Mouse (Mus musculus) forebrain, embryonic 14.5 days (tissue): ENCODE measurements around the gene Slc24a4. TPM values are rescaled to one million over a fixed set of nuclear protein-coding genes. Genes with fewer than 3 reads are reported as not detected.

ENCODE experiments used
- ATAC-seq: fragments of 200-750 bp; cut with Nextera tagmentation; 2 replicates; pipeline ENCODE4 v1.8.0; 2017; ENCODE audit warnings: mild to moderate bottlenecking, moderate library complexity
- DNase-seq: peaks from one replicate; pipeline ENCODE4 v3.0.0-alpha.2; 2015; ENCODE audit warnings: low spot score
- H3K27ac ChIP-seq: fragments of 300-500 bp; sonication (generic); 2 replicates; pipeline ENCODE4 v1.5.1; 2014; ENCODE audit warnings: low read depth, mild to moderate bottlenecking, control low read depth, low read length, moderate library complexity
- H3K27me3 ChIP-seq: fragments of 300-500 bp; sonication (generic); replicated peaks from 2 replicates; pipeline ENCODE4 v1.6.1; 2014; ENCODE audit warnings: low read length, control low read depth, mixed read lengths; ENCODE audit not compliant: control insufficient read depth, insufficient read depth
- H3K36me3 ChIP-seq: fragments of 300-500 bp; sonication (generic); 2 replicates; pipeline ENCODE4 v1.6.1; 2014; ENCODE audit warnings: low read length, control low read depth; ENCODE audit not compliant: control insufficient read depth, insufficient read depth
- H3K4me1 ChIP-seq: fragments of 300-500 bp; sonication (generic); 2 replicates; pipeline ENCODE4 v1.6.1; 2014; ENCODE audit warnings: antibody characterized with exemption, low read length, control low read depth; ENCODE audit not compliant: control insufficient read depth, insufficient read depth
- H3K4me2 ChIP-seq: fragments of 300-500 bp; sonication (generic); 2 replicates; pipeline ENCODE4 v1.6.1; 2014; ENCODE audit warnings: mild to moderate bottlenecking, control low read depth, low read length
- H3K4me3 ChIP-seq: fragments of 300-500 bp; sonication (generic); 2 replicates; pipeline ENCODE4 v1.5.1; 2014; ENCODE audit warnings: low read depth, low read length, control low read depth
- H3K9ac ChIP-seq: fragments of 300-500 bp; sonication (generic); 2 replicates; pipeline ENCODE4 v1.6.1; 2014; ENCODE audit warnings: mild to moderate bottlenecking, low read length, control low read depth, moderate library complexity
- H3K9me3 ChIP-seq: fragments of 300-500 bp; sonication (generic); replicated peaks from 2 replicates; pipeline ENCODE4 v1.6.1; 2016; ENCODE audit warnings: low read length, control low read depth, mixed read lengths; ENCODE audit not compliant: control insufficient read depth
- WGBS: fragments of 180-500 bp; shearing (Covaris S2); extraction: QIAGEN DNeasy Blood & Tissue Kit; methylation state at CpG from one replicate; pipeline ENCODE4 v1.1.7; 2014; 5-methylcytosine and 5-hydroxymethylcytosine counted together
- polyA plus RNA-seq: library from polyadenylated mRNA; unstranded; fragments of >200 nt; fragmentation: Nextera tagmentation; extraction: Ambion mirVana; gene quantifications from 2 replicates; pipeline ENCODE4 v1.2.1, GENCODE M21; 2014

The Slc24a4 gene
- polyA plus RNA-seq, 1 experiment from 2014 or later = 0.74 TPM

- Histone ChIP-seq H3K27ac (no peak overlapping the region), H3K4me2 (no peak overlapping the region), H3K4me1 (peaks cover 11% of the 10 kb centered on the region), H3K9ac (no peak overlapping the region), H3K27me3 (no peaks in the 10 kb centered on the region), H3K4me3 (no peak overlapping the region), H3K36me3 (no peaks in the 10 kb centered on the region), H3K9me3 (no peaks in the 10 kb centered on the region)
- WGBS = 91% methylated on average over 6 of the region's 6 CpGs
- no peak for ATAC-seq
- no peak for DNase-seq
Measured at GRCm38 (mm10) chr12:102248104-102248503, 119.6 kb downstream of the Slc24a4 start.

DNA sequence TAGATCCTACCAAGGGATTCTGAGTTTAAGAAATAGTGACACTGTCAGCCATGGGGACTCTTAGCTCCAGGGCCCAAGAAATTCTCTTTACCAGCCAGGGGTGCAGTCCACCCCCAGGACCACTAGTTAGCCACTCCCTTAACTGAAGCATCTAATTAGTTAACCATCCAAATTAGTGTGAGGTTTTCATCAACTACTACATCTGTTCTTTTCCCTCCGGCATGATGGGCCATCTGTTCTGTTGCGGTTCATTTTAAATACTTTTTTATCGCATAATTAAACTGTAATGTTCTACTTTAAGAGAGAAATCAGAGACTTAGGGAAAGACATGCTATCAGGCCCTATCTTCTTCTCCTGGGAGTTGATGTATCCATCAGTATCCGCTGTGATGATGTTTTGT is 121.8 kb downstream of the Slc24a4 start:
- Histone ChIP-seq H3K27ac (peak overlapping the region; percentile 66; the same call in 1 of the 2 replicates), H3K4me2 (no peak overlapping the region), H3K36me3 (no peaks in the 10 kb centered on the region), H3K9me3 (no peaks in the 10 kb centered on the region), H3K27me3 (no peaks in the 10 kb centered on the region), H3K4me3 (no peak overlapping the region), H3K9ac (no peak overlapping the region), H3K4me1 (peaks cover 11% of the 10 kb centered on the region)
- peak; percentile 58; the same call in 1 of the 2 replicates for ATAC-seq
- 72% methylated on average over 4 of the region's 4 CpGs for WGBS
- peak; percentile 64 for DNase-seq

DNA sequence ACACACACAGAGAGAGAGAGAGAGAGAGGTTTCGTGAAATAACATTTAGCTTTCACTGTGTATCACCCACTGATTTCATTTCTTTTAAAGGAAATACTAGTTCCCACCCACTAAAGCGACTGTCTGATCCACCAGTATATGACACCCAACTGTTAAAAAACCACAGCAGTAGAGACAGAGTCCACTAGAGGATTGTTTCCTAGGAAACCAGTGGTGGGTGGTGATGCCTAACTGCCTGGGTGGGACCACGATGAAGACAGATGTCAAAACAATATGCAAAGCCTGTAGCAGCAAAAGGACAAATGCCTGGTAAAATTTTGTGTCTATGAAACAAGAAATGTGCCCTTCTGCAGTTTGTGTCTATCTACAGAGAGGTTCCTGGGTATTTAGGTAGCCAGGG is 122.5 kb downstream of the Slc24a4 start:
- WGBS = 73% methylated on average over 3 of the region's 3 CpGs
- Histone ChIP-seq H3K4me1 (peaks cover 11% of the 10 kb centered on the region), H3K4me2 (no peak overlapping the region), H3K9me3 (no peaks in the 10 kb centered on the region), H3K4me3 (no peak overlapping the region), H3K9ac (no peak overlapping the region), H3K27me3 (no peaks in the 10 kb centered on the region), H3K27ac (peak overlapping the region; percentile 66; the same call in 1 of the 2 replicates), H3K36me3 (no peaks in the 10 kb centered on the region)
- no peak for ATAC-seq
- DNase-seq = peak; percentile 22

- H3K4me2 ChIP-seq = no peak overlapping the region
- H3K4me1 ChIP-seq = peaks cover 11% of the 10 kb centered on the region
- H3K4me3 ChIP-seq = no peak overlapping the region
- no peak for ATAC-seq
- H3K9ac ChIP-seq = no peak overlapping the region
- H3K9me3 ChIP-seq = no peaks in the 10 kb centered on the region
- 69% methylated on average over 3 of the region's 3 CpGs for WGBS
- DNase-seq = peak; percentile 11
- H3K36me3 ChIP-seq = no peaks in the 10 kb centered on the region
- H3K27me3 ChIP-seq = no peaks in the 10 kb centered on the region
- H3K27ac ChIP-seq = no peak overlapping the region
Measured at GRCm38 (mm10) chr12:102251985-102252384, 123.5 kb downstream of the Slc24a4 start.

GRCm38 (mm10) chr12:102252525-102252924 is 124.0 kb downstream of the Slc24a4 start:
- ATAC-seq = no peak
- H3K9me3 ChIP-seq = no peaks in the 10 kb centered on the region
- no peak overlapping the region for H3K4me2 ChIP-seq
- H3K4me1 ChIP-seq = peaks cover 11% of the 10 kb centered on the region
- H3K9ac ChIP-seq = no peak overlapping the region
- H3K27ac ChIP-seq = no peak overlapping the region
- no peak overlapping the region for H3K4me3 ChIP-seq
- 86% methylated on average over 1 of the region's 1 CpGs for WGBS
- no peak for DNase-seq
- no peaks in the 10 kb centered on the region for H3K27me3 ChIP-seq
- H3K36me3 ChIP-seq = no peaks in the 10 kb centered on the region

DNA sequence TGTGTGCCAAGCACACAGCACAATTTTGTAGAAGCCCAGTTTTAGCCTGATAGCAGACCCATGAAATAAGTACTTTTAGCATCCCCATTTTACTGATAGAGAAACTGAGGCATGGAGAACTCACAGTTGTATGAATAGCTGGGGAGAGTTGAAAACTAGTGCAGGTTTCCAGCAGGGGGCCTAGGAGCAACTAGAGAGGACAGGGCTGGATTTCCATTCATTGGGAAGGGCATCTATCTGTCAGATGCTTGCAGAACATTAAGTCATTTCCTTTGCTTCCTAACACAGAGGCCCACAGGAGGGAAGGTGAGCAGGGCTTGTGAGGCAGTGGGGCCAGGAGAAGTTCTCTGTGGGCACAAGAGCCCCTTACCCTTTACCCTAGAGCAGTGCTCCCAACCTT is 126.5 kb downstream of the Slc24a4 start:
- Histone ChIP-seq H3K27me3 (no peaks in the 10 kb centered on the region), H3K36me3 (no peaks in the 10 kb centered on the region), H3K4me3 (no peak overlapping the region), H3K4me2 (no peak overlapping the region), H3K9ac (no peak overlapping the region), H3K4me1 (peaks cover 8% of the 10 kb centered on the region), H3K9me3 (no peaks in the 10 kb centered on the region), H3K27ac (no peak overlapping the region)
- DNase-seq = no peak
- no peak for ATAC-seq

GRCm38 (mm10) chr12:102258522-102259112 is 130.1 kb downstream of the Slc24a4 start:
- H3K4me3 ChIP-seq = no peak overlapping the region
- H3K9ac ChIP-seq = no peak overlapping the region
- H3K9me3 ChIP-seq = no peaks in the 10 kb centered on the region
- H3K27me3 ChIP-seq = no peaks in the 10 kb centered on the region
- no peaks in the 10 kb centered on the region for H3K36me3 ChIP-seq
- no peak overlapping the region for H3K27ac ChIP-seq
- H3K4me1 ChIP-seq = no peaks in the 10 kb centered on the region
- H3K4me2 ChIP-seq = no peak overlapping the region
- WGBS = 80% methylated on average over 3 of the region's 3 CpGs
- no peak for ATAC-seq
- DNase-seq = peak; percentile 17

- H3K36me3 ChIP-seq = no peaks in the 10 kb centered on the region
- no peak overlapping the region for H3K27ac ChIP-seq
- no peak for DNase-seq
- WGBS = 73% methylated on average over 8 of the region's 8 CpGs
- H3K27me3 ChIP-seq = no peaks in the 10 kb centered on the region
- no peak overlapping the region for H3K9ac ChIP-seq
- no peaks in the 10 kb centered on the region for H3K9me3 ChIP-seq
- ATAC-seq = no peak
- no peak overlapping the region for H3K4me2 ChIP-seq
- H3K4me1 ChIP-seq = no peaks in the 10 kb centered on the region
- no peak overlapping the region for H3K4me3 ChIP-seq
Measured at GRCm38 (mm10) chr12:102261933-102262396, 133.4 kb downstream of the Slc24a4 start.

- Histone ChIP-seq H3K4me1 (no peaks in the 10 kb centered on the region), H3K4me3 (no peak overlapping the region), H3K27me3 (no peaks in the 10 kb centered on the region), H3K9me3 (no peaks in the 10 kb centered on the region), H3K9ac (no peak overlapping the region), H3K4me2 (no peak overlapping the region), H3K36me3 (no peaks in the 10 kb centered on the region), H3K27ac (no peak overlapping the region)
- DNase-seq (no peak), ATAC-seq (no peak)
- 91% methylated on average over 2 of the region's 2 CpGs for WGBS
Measured at GRCm38 (mm10) chr12:102262809-102263208, 134.3 kb downstream of the Slc24a4 start.
